Mouse (Mus musculus) cortical plate, adult 2 months (tissue): Measurements from ENCODE around the gene Dmc1. TPM values are rescaled to one million over a fixed set of nuclear protein-coding genes. Genes with fewer than 3 reads are reported as not detected.
A peak's percentile ranks its signal among the peaks of the same experiment; 100 is the strongest.

Source experiments
- H3K27ac ChIP-seq: fragments of 200-500 bp; 2 replicates; pipeline ENCODE4 v1.5.1; 2012; ENCODE audit warnings: low read length, control low read depth, inconsistent platforms; ENCODE audit not compliant: insufficient read depth
- H3K4me1 ChIP-seq: fragments of 200-500 bp; 2 replicates; pipeline ENCODE4 v1.6.1; 2011; ENCODE audit warnings: low read length; ENCODE audit not compliant: control insufficient read depth, insufficient read depth
- H3K4me3 ChIP-seq: fragments of 200-500 bp; 2 replicates; pipeline ENCODE4 v1.5.1; 2011; ENCODE audit warnings: mild to moderate bottlenecking, low read length, control low read depth; ENCODE audit not compliant: insufficient read depth
- CTCF ChIP-seq: fragments of 200-500 bp; IDR thresholded peaks from 2 replicates; pipeline ENCODE4 v1.5.1; 2011; ENCODE audit warnings: mild to moderate bottlenecking, control low read depth, low read length; ENCODE audit not compliant: insufficient read depth; ENCODE audit errors: extremely low read depth
- POLR2A ChIP-seq: fragments of 200-500 bp; IDR thresholded peaks from 2 replicates; pipeline ENCODE4 v1.6.1; 2011; ENCODE audit warnings: mild to moderate bottlenecking, low read length, control low read depth; ENCODE audit not compliant: insufficient read depth; ENCODE audit errors: extremely low read depth
- polyA plus RNA-seq: library from polyadenylated mRNA; depleted of rRNA; stranded (reverse); fragments of >200 nt; gene quantifications from 2 replicates; pipeline ENCODE4 v1.2.3, GENCODE M21; 2012; rRNA removed

Gene Dmc1
- polyA plus RNA-seq, 1 experiment, result 2.8 TPM

GRCm38 (mm10) chr15:79519400-79520220 is 85.3 kb downstream of the Dmc1 start:
- no peaks in the 10 kb centered on the region; the same call in 1 of the 2 replicates for H3K4me1 ChIP-seq
- H3K4me3 ChIP-seq, result no peak overlapping the region
- TF ChIP-seq CTCF (no peak), POLR2A (no peak)
- H3K27ac ChIP-seq, result no peak overlapping the region

- H3K27ac ChIP-seq, result no peak overlapping the region
- H3K4me1 ChIP-seq, result no peaks in the 10 kb centered on the region; the same call in 1 of the 2 replicates
- H3K4me3 ChIP-seq, result no peak overlapping the region
- TF ChIP-seq CTCF (no peak), POLR2A (no peak)
These were observed 86.3 kb downstream of the Dmc1 start for GRCm38 (mm10) chr15:79518571-79518970.

GRCm38 (mm10) chr15:79517710-79518109 is 87.2 kb downstream of the Dmc1 start:
- Histone ChIP-seq H3K27ac (no peak overlapping the region), H3K4me1 (no peaks in the 10 kb centered on the region; the same call in 1 of the 2 replicates), H3K4me3 (no peak overlapping the region)
- TF ChIP-seq CTCF (no peak), POLR2A (no peak)

- TF ChIP-seq POLR2A (no peak), CTCF (no peak)
- Histone ChIP-seq H3K4me3 (peak within 1 kb of the TSS; percentile 34), H3K27ac (no peak within 1 kb of the TSS), H3K4me1 (no peaks in the 10 kb centered on the region; the same call in 1 of the 2 replicates)
These were observed 88.5 kb downstream of the Dmc1 start, which contains the start of gene Kdelr3 for GRCm38 (mm10) chr15:79516171-79517096. Gene Kdelr3, plus strand, starts transcription at chr15:79516411.

- peaks cover 2% of the 10 kb centered on the region for H3K4me1 ChIP-seq
- no peak overlapping the region for H3K4me3 ChIP-seq
- H3K27ac ChIP-seq, result no peak overlapping the region
- TF ChIP-seq CTCF, result no peak
- no peak for TF ChIP-seq POLR2A
These were observed 91.0 kb downstream of the Dmc1 start for GRCm38 (mm10) chr15:79513940-79514339.

- Histone ChIP-seq H3K4me3 (peak overlapping the region; percentile 32), H3K27ac (no peak overlapping the region), H3K4me1 (peaks cover 2% of the 10 kb centered on the region)
- TF ChIP-seq POLR2A, result no peak; the same call in 1 of the 2 replicates
- no peak for TF ChIP-seq CTCF
These were observed 93.2 kb downstream of the Dmc1 start for GRCm38 (mm10) chr15:79511553-79512320.

Other genes starting within 250 kb of the Dmc1 start
- 69.6 and 75.6 TPM in 2 replicates for gene Tmem184b, start 201.5 kb downstream of the Dmc1 start, polyA plus RNA-seq
- gene Csnk1e, start 149.5 kb downstream of the Dmc1 start, polyA plus RNA-seq, result 185 and 194 TPM in 2 replicates
- 115 and 120 TPM in 2 replicates for gene Kcnj4, start 99.9 kb downstream of the Dmc1 start, polyA plus RNA-seq
- gene Kdelr3, start 88.7 kb downstream of the Dmc1 start, polyA plus RNA-seq, result 1.3 and 1.4 TPM in 2 replicates
- gene Ddx17, start 58.4 kb downstream of the Dmc1 start, polyA plus RNA-seq, result 416 and 445 TPM in 2 replicates
- 12.6 and 14.5 TPM in 2 replicates for gene Fam227a, start 53.8 kb upstream of the Dmc1 start, polyA plus RNA-seq
- 35.6 and 37.0 TPM in 2 replicates for gene Cby1, start 54.1 kb upstream of the Dmc1 start, polyA plus RNA-seq
- gene Tomm22, start 65.8 kb upstream of the Dmc1 start, polyA plus RNA-seq, result 88.3 and 94.3 TPM in 2 replicates
- 64.0 and 64.3 TPM in 2 replicates for gene Josd1, start 82.8 kb upstream of the Dmc1 start, polyA plus RNA-seq
- gene Gtpbp1, start 85.7 kb upstream of the Dmc1 start, polyA plus RNA-seq, result 36.4 and 36.9 TPM in 2 replicates
- gene Sun2, start 137.4 kb upstream of the Dmc1 start, polyA plus RNA-seq, result 29.7 and 32.0 TPM in 2 replicates
- 71.5 and 72.4 TPM in 2 replicates for gene Dnal4, start 172.7 kb upstream of the Dmc1 start, polyA plus RNA-seq
- gene Nptxr, start 199.7 kb upstream of the Dmc1 start, polyA plus RNA-seq, result 293 and 298 TPM in 2 replicates
- 2.4 and 3.0 TPM in 2 replicates for gene Npcd, start 229.1 kb upstream of the Dmc1 start, polyA plus RNA-seq
- gene Cbx6, start 229.6 kb upstream of the Dmc1 start, polyA plus RNA-seq, result 295 and 320 TPM in 2 replicates